Mouse (Mus musculus) intestine, postnatal 0 days (tissue): Measurements from ENCODE around the gene Cfd. TPM values are rescaled to one million over a fixed set of nuclear protein-coding genes. Genes with fewer than 3 reads are reported as not detected.

Source experiments
- ATAC-seq: fragments of 200-750 bp; cut with Nextera tagmentation; 2 replicates; pipeline ENCODE4 v1.8.0; 2017; ENCODE audit warnings: mild to moderate bottlenecking, moderate TSS enrichment, moderate library complexity
- H3K27ac ChIP-seq: fragments of 300-500 bp; sonication (generic); 2 replicates; pipeline ENCODE4 v1.5.1; 2014; ENCODE audit warnings: mild to moderate bottlenecking, low read depth, low read length, moderate library complexity
- H3K27me3 ChIP-seq: fragments of 300-500 bp; sonication (generic); replicated peaks from 2 replicates; pipeline ENCODE4 v1.6.1; 2014; ENCODE audit warnings: low read length, mixed read lengths; ENCODE audit not compliant: control insufficient read depth, insufficient read depth
- H3K36me3 ChIP-seq: fragments of 300-500 bp; sonication (generic); 2 replicates; pipeline ENCODE4 v1.6.1; 2014; ENCODE audit warnings: mild to moderate bottlenecking, moderate library complexity; ENCODE audit not compliant: control insufficient read depth, insufficient read depth
- H3K4me1 ChIP-seq: fragments of 300-500 bp; sonication (generic); replicated peaks from 2 replicates; pipeline ENCODE4 v1.6.1; 2014; ENCODE audit warnings: antibody characterized with exemption, low read length, mixed read lengths; ENCODE audit not compliant: control insufficient read depth, insufficient read depth
- H3K4me2 ChIP-seq: fragments of 300-500 bp; sonication (generic); replicated peaks from 2 replicates; pipeline ENCODE4 v1.6.1; 2014; ENCODE audit warnings: low read depth, mild to moderate bottlenecking, moderate library complexity
- H3K4me3 ChIP-seq: fragments of 300-500 bp; sonication (generic); 2 replicates; pipeline ENCODE4 v1.5.1; 2014; ENCODE audit warnings: low read depth, low read length
- H3K9ac ChIP-seq: fragments of 300-500 bp; sonication (generic); 2 replicates; pipeline ENCODE4 v1.6.1; 2014; ENCODE audit warnings: mild to moderate bottlenecking, low read depth, low read length
- H3K9me3 ChIP-seq: fragments of 300-500 bp; sonication (generic); 2 replicates; pipeline ENCODE4 v1.6.1; 2016; ENCODE audit warnings: mixed run types; ENCODE audit not compliant: control insufficient read depth
- CTCF ChIP-seq: sonication (generic); IDR thresholded peaks from 2 replicates; pipeline ENCODE4 v1.5.1; 2016; ENCODE audit warnings: low read depth, mild to moderate bottlenecking, control low read depth, antibody characterized with exemption, moderate library complexity
- WGBS: fragments of 180-500 bp; shearing (Covaris S2); extraction: QIAGEN DNeasy Blood & Tissue Kit; methylation state at CpG from one replicate; pipeline ENCODE4 v1.1.7; 2014; 5-methylcytosine and 5-hydroxymethylcytosine counted together
- polyA plus RNA-seq: library from polyadenylated mRNA; unstranded; fragments of >200 nt; fragmentation: Nextera tagmentation; extraction: Ambion mirVana; gene quantifications from 2 replicates; pipeline ENCODE4 v1.2.1, GENCODE M21; 2015

The Cfd gene
- polyA plus RNA-seq, 1 experiment from 2014 or later = not detected

DNA sequence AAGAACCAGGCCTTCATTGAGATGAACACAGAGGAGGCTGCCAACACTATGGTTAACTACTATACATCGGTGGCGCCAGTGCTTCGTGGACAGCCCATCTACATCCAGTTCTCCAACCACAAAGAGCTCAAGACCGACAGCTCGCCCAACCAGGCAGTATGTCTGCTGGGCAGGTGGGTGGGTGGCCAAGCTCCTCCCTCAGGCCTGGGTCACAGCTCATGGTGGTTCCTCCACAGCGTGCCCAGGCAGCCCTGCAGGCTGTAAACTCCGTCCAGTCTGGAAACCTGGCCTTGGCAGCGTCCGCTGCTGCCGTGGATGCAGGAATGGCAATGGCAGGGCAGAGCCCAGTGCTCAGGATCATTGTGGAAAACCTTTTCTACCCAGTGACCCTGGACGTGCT lies 31.5 kb upstream of the Cfd start:
- no peaks in the 10 kb centered on the region for H3K27me3 ChIP-seq
- no peak overlapping the region for H3K4me3 ChIP-seq
- 70% methylated on average over 11 of the region's 11 CpGs for WGBS
- no peak overlapping the region for H3K9ac ChIP-seq
- no peak for TF ChIP-seq CTCF
- peaks cover 68% of the 10 kb centered on the region for H3K36me3 ChIP-seq
- H3K27ac ChIP-seq = peak overlapping the region; percentile 22
- no peak overlapping the region for H3K4me2 ChIP-seq
- H3K4me1 ChIP-seq = 0 out of 2 replicates have a peak, but pooled peaks cover 5% of the 10 kb centered on the region
- no peak for ATAC-seq
- H3K9me3 ChIP-seq = no peaks in the 10 kb centered on the region

DNA sequence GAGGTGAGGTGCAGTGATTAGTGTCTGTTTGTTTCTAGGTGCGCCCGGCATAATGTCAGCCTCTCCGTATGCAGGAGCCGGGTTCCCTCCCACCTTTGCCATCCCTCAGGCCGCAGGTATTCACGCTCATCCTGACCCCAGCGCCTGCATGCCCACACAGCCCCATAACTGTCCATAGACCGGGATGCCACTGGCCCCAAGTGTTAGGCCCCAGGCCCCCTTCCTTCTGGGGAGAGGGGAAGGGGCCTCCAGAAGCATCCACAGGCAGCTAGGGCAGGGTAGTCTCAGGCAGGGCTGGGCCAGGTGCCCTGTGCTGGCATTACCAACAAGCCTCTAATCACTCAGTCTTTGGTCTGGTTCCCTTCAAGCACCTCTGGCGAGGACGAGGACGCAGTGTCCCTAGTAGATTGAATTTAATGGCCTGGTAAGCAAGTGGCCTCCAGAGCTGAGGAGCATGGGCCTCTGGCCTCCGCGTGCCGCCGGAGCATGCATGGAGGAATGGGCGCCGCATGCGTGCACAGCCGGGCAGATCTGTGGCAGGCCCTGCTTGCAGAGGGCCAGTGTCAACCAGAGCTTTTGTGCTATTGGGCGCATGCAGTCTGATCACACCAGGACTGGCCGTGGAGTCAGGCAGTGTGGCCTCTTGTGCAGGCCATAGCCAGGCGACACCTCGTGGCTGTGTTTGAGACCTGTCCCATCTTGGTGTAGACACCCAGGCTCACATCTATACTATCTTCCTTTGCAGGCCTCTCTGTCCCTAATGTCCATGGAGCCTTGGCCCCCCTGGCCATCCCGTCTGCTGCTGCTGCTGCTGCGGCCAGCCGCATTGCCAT lies 30.4 kb upstream of the Cfd start:
- Histone ChIP-seq H3K4me3 (no peak overlapping the region), H3K9ac (no peak overlapping the region), H3K4me1 (0 out of 2 replicates have a peak, but pooled peaks cover 5% of the 10 kb centered on the region), H3K4me2 (no peak overlapping the region), H3K27ac (peak overlapping the region; percentile 22; the same call in 1 of the 2 replicates), H3K9me3 (no peaks in the 10 kb centered on the region), H3K36me3 (peaks cover 72% of the 10 kb centered on the region), H3K27me3 (no peaks in the 10 kb centered on the region)
- 84% methylated on average over 26 of the region's 26 CpGs for WGBS
- ATAC-seq = no peak
- TF ChIP-seq CTCF = no peak

DNA sequence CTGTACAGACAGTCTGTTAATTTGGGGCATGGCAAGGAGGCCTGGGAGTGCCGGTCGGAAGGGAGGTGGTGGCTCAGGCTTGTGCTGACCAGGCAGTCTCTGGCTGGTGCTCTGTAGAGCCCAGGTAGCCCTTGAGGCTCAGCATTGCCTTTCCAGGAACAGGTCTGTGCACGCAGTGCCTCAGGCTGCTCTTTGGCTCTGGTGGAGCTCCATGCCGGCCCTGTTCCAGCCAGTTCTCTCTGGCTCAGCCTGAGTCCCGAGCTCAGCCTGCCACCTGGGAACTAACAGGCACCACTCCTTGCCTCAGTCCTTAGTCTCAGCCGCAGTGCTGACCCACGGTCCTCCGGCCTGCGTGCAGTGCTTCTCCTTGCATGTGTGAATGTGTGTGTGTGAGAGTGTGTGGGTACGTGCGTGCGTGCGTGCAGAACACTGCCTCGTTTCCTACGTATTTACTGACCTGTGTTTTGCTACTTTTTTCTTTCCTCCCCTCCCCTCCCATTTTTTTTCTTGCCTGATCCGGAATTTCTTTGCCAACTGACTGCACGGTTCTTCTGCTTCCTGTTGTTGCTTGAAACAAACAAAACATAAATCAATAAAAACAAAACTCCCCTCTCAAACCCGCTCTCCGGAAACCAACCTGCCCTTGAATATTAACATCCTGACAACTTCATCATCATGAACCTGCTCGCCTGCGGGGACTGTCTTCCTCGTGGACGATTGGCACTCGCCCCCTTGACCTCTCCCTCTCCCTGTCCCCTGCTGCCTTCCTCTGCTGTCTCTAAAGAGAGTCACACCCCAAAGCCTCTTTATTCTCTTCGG lies 29.2 kb upstream of the Cfd start:
- H3K4me3 ChIP-seq = no peak overlapping the region
- no peak for ATAC-seq
- H3K27me3 ChIP-seq = no peaks in the 10 kb centered on the region
- no peak overlapping the region for H3K9ac ChIP-seq
- no peak for TF ChIP-seq CTCF
- H3K4me1 ChIP-seq = 0 out of 2 replicates have a peak, but pooled peaks cover 5% of the 10 kb centered on the region
- H3K27ac ChIP-seq = 0 out of 2 replicates have a peak overlapping the region, but pooled peaks have one; percentile 36
- WGBS = 59% methylated on average over 25 of the region's 25 CpGs
- H3K36me3 ChIP-seq = peaks cover 70% of the 10 kb centered on the region
- H3K4me2 ChIP-seq = no peak overlapping the region
- H3K9me3 ChIP-seq = no peaks in the 10 kb centered on the region

DNA sequence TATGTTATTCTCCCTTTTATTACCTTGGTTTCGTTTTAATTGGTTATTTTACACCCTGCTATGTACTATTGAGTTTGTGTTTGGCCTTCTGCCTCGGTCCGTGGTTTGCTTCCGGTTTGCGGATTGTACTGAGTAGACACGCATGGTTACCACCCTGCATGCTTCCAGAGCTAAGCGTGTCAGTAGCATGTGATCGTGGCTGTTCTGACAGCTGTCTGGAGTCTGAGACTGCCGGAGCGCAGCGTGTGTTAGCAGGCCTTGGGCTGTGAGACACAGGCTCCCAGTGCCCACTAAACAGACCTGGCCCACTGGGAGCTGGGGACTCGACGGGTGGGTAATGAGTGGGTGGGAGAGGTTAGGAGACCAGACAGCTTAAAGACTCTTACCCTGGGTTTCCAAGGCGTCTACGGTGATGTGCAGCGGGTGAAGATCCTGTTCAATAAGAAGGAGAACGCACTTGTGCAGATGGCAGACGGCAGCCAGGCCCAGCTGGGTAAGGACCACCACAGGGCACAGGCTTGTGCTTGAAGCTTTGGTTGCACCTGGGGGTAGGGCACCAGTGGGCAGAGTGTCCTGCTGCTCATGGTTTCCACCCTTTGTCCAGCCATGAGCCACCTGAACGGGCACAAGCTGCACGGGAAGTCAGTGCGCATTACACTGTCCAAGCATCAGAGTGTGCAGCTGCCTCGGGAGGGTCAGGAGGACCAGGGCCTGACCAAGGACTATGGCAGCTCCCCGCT lies 28.4 kb upstream of the Cfd start:
- H3K36me3 ChIP-seq = peaks cover 63% of the 10 kb centered on the region

DNA sequence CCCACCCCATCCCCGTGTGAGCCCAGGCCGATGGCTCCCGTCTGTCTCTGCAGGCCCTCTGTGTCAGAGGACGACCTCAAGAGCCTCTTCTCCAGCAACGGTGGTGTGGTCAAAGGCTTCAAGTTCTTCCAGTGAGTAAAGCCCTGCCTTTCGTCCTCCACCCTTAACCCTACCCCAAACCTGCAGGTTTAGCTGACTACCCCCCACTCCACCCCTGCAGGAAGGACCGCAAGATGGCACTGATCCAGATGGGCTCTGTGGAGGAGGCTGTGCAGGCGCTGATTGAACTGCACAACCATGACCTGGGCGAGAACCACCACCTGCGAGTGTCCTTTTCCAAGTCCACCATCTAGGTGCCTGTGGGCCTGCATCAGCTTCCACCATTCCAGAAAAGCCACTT lies 27.7 kb upstream of the Cfd start:
- Histone ChIP-seq H3K27ac (no peak overlapping the region), H3K9me3 (no peaks in the 10 kb centered on the region), H3K36me3 (peaks cover 59% of the 10 kb centered on the region), H3K27me3 (no peaks in the 10 kb centered on the region), H3K4me2 (no peak overlapping the region), H3K4me3 (no peak overlapping the region), H3K4me1 (no peaks in the 10 kb centered on the region), H3K9ac (no peak overlapping the region)
- ATAC-seq = no peak
- TF ChIP-seq CTCF = no peak
- WGBS = 57% methylated on average over 10 of the region's 10 CpGs

More for the DNA sequence above, 28.4 kb upstream of the Cfd start:
- no peaks in the 10 kb centered on the region for H3K4me1 ChIP-seq
- 80% methylated on average over 23 of the region's 23 CpGs for WGBS
- H3K4me2 ChIP-seq = no peak overlapping the region
- H3K9ac ChIP-seq = no peak overlapping the region
- no peaks in the 10 kb centered on the region for H3K27me3 ChIP-seq
- no peaks in the 10 kb centered on the region for H3K9me3 ChIP-seq
- no peak for ATAC-seq
- H3K4me3 ChIP-seq = no peak overlapping the region
- 0 out of 2 replicates have a peak overlapping the region, but pooled peaks have one; percentile 36 for H3K27ac ChIP-seq
- TF ChIP-seq CTCF = no peak
